Mouse (Mus musculus) lung, embryonic 16.5 days (tissue): ENCODE data around the gene Gje1. TPM values are rescaled to one million over a fixed set of nuclear protein-coding genes. Genes with fewer than 3 reads are reported as not detected.

ENCODE experiments used
- ATAC-seq: fragments of 200-750 bp; cut with Nextera tagmentation; 2 replicates; pipeline ENCODE4 v1.8.0; 2017; ENCODE audit warnings: low read depth, mild to moderate bottlenecking, moderate library complexity
- H3K27ac ChIP-seq: fragments of 300-500 bp; sonication (generic); 2 replicates; pipeline ENCODE4 v1.5.1; 2014; ENCODE audit warnings: mild to moderate bottlenecking, control low read depth, low read length
- H3K27me3 ChIP-seq: fragments of 300-500 bp; sonication (generic); 2 replicates; pipeline ENCODE4 v1.6.1; 2014; ENCODE audit warnings: low read depth, low read length, mixed read lengths; ENCODE audit not compliant: control insufficient read depth, insufficient read depth
- H3K36me3 ChIP-seq: fragments of 300-500 bp; sonication (generic); 2 replicates; pipeline ENCODE4 v1.6.1; 2014; ENCODE audit warnings: low read length; ENCODE audit not compliant: control insufficient read depth, insufficient read depth
- H3K4me1 ChIP-seq: fragments of 300-500 bp; sonication (generic); replicated peaks from 2 replicates; pipeline ENCODE4 v1.6.1; 2014; ENCODE audit warnings: low read length, mixed read lengths; ENCODE audit not compliant: control insufficient read depth, insufficient read depth
- H3K4me2 ChIP-seq: fragments of 300-500 bp; sonication (generic); 2 replicates; pipeline ENCODE4 v1.6.1; 2014; ENCODE audit warnings: low read depth, low read length, control low read depth
- H3K4me3 ChIP-seq: fragments of 300-500 bp; sonication (generic); 2 replicates; pipeline ENCODE4 v1.5.1; 2014; ENCODE audit warnings: mild to moderate bottlenecking, low read length, control low read depth
- H3K9ac ChIP-seq: fragments of 300-500 bp; sonication (generic); 2 replicates; pipeline ENCODE4 v1.6.1; 2014; ENCODE audit warnings: low read length, control low read depth
- H3K9me3 ChIP-seq: fragments of 300-500 bp; sonication (generic); 2 replicates; pipeline ENCODE4 v1.6.1; 2016; ENCODE audit warnings: low read length; ENCODE audit not compliant: control insufficient read depth
- WGBS: fragments of 180-500 bp; shearing (Covaris S2); extraction: QIAGEN DNeasy Blood & Tissue Kit; methylation state at CpG from one replicate; pipeline ENCODE4 v1.1.7; 2014; 5-methylcytosine and 5-hydroxymethylcytosine counted together
- polyA plus RNA-seq: library from polyadenylated mRNA; unstranded; fragments of >200 nt; fragmentation: Nextera tagmentation; extraction: Ambion mirVana; gene quantifications from 2 replicates; pipeline ENCODE4 v1.2.1, GENCODE M21; 2015

Gene Gje1
- polyA plus RNA-seq, 1 experiment from 2014 or later, result not detected

GRCm38 (mm10) chr10:14690349-14690748 lies 27.7 kb downstream of the Gje1 start:
- Histone ChIP-seq H3K27me3 (no peaks in the 10 kb centered on the region), H3K9me3 (no peaks in the 10 kb centered on the region), H3K9ac (no peak overlapping the region), H3K4me1 (0 out of 2 replicates have a peak, but pooled peaks cover 3% of the 10 kb centered on the region), H3K4me3 (no peak overlapping the region), H3K4me2 (no peak overlapping the region), H3K27ac (no peak overlapping the region), H3K36me3 (peaks cover 6% of the 10 kb centered on the region)
- no peak for ATAC-seq
- WGBS, result 86% methylated on average over 3 of the region's 3 CpGs

GRCm38 (mm10) chr10:14688785-14689442 lies 29.1 kb downstream of the Gje1 start:
- WGBS, result 70% methylated on average over 6 of the region's 6 CpGs
- no peak for ATAC-seq
- 0 out of 2 replicates have a peak, but pooled peaks cover 3% of the 10 kb centered on the region for H3K4me1 ChIP-seq
- H3K9me3 ChIP-seq, result no peaks in the 10 kb centered on the region
- H3K27me3 ChIP-seq, result no peaks in the 10 kb centered on the region
- H3K36me3 ChIP-seq, result peaks cover 6% of the 10 kb centered on the region
- H3K4me3 ChIP-seq, result no peak overlapping the region
- no peak overlapping the region for H3K27ac ChIP-seq
- H3K4me2 ChIP-seq, result no peak overlapping the region
- H3K9ac ChIP-seq, result no peak overlapping the region

GRCm38 (mm10) chr10:14685663-14686062 lies 32.4 kb downstream of the Gje1 start:
- WGBS, result 95% methylated on average over 1 of the region's 1 CpGs
- H3K36me3 ChIP-seq, result peaks cover 6% of the 10 kb centered on the region

GRCm38 (mm10) chr10:14666147-14666546 lies 51.9 kb downstream of the Gje1 start:
- Histone ChIP-seq H3K36me3 (peaks cover 9% of the 10 kb centered on the region), H3K27me3 (no peaks in the 10 kb centered on the region), H3K4me3 (no peak overlapping the region), H3K4me1 (no peaks in the 10 kb centered on the region), H3K9ac (no peak overlapping the region), H3K27ac (no peak overlapping the region), H3K4me2 (no peak overlapping the region), H3K9me3 (no peaks in the 10 kb centered on the region)
- no peak for ATAC-seq
- WGBS, result 94% methylated on average over 2 of the region's 2 CpGs

More at GRCm38 (mm10) chr10:14685663-14686062, 32.4 kb downstream of the Gje1 start:
- H3K4me2 ChIP-seq, result no peak overlapping the region
- no peaks in the 10 kb centered on the region for H3K4me1 ChIP-seq
- no peaks in the 10 kb centered on the region for H3K27me3 ChIP-seq
- no peak overlapping the region for H3K27ac ChIP-seq
- no peak for ATAC-seq
- H3K9ac ChIP-seq, result no peak overlapping the region
- H3K9me3 ChIP-seq, result no peaks in the 10 kb centered on the region
- no peak overlapping the region for H3K4me3 ChIP-seq

Other genes starting within 250 kb of the Gje1 start
- 25.0 and 27.0 TPM in 2 replicates for gene Adgrg6, start 172.6 kb downstream of the Gje1 start, polyA plus RNA-seq
- 95.8 and 98.1 TPM in 2 replicates for gene Vta1, start 12.7 kb downstream of the Gje1 start, polyA plus RNA-seq
- gene Nmbr, start 12.6 kb downstream of the Gje1 start, polyA plus RNA-seq, result 0.13 and 0.64 TPM in 2 replicates